Mouse (Mus musculus) limb, embryonic 11.5 days (tissue): ENCODE results near the gene Aco2. TPM values are rescaled to one million over a fixed set of nuclear protein-coding genes. Genes with fewer than 3 reads are reported as not detected.

ENCODE experiments used
- ATAC-seq: fragments of 200-750 bp; cut with Nextera tagmentation; 2 replicates; pipeline ENCODE4 v1.8.0; 2017; ENCODE audit warnings: low read depth; ENCODE audit not compliant: insufficient number of reproducible peaks, low FRiP score, low TSS enrichment
- DNase-seq: peaks from one replicate; pipeline ENCODE4 v3.0.0-alpha.2; 2015; ENCODE audit warnings: low spot score
- H3K27ac ChIP-seq: fragments of 300-500 bp; sonication (generic); replicated peaks from 2 replicates; pipeline ENCODE4 v1.5.1; 2014; ENCODE audit warnings: low read depth, mild to moderate bottlenecking, low read length
- H3K27me3 ChIP-seq: fragments of 300-500 bp; sonication (generic); 2 replicates; pipeline ENCODE4 v1.6.1; 2014; ENCODE audit warnings: mild to moderate bottlenecking, low read length, mixed read lengths; ENCODE audit not compliant: control insufficient read depth, insufficient read depth
- H3K36me3 ChIP-seq: fragments of 300-500 bp; sonication (generic); 2 replicates; pipeline ENCODE4 v1.6.1; 2014; ENCODE audit warnings: mild to moderate bottlenecking, low read length, moderate library complexity, mixed read lengths; ENCODE audit not compliant: control insufficient read depth, insufficient read depth
- H3K4me1 ChIP-seq: fragments of 300-500 bp; sonication (generic); 2 replicates; pipeline ENCODE4 v1.6.1; 2014; ENCODE audit warnings: low read length, mixed read lengths; ENCODE audit not compliant: control insufficient read depth, insufficient read depth
- H3K4me2 ChIP-seq: fragments of 300-500 bp; sonication (generic); 2 replicates; pipeline ENCODE4 v1.6.1; 2014; ENCODE audit warnings: low read depth, mild to moderate bottlenecking, moderate library complexity; ENCODE audit not compliant: severe bottlenecking
- H3K4me3 ChIP-seq: fragments of 300-500 bp; sonication (generic); 2 replicates; pipeline ENCODE4 v1.5.1; 2014; ENCODE audit warnings: low read depth, low read length
- H3K9ac ChIP-seq: fragments of 300-500 bp; sonication (generic); 2 replicates; pipeline ENCODE4 v1.6.1; 2014; ENCODE audit warnings: mild to moderate bottlenecking, low read length
- H3K9me3 ChIP-seq: fragments of 300-500 bp; sonication (generic); 2 replicates; pipeline ENCODE4 v1.6.1; 2016; ENCODE audit warnings: low read length; ENCODE audit not compliant: control insufficient read depth
- WGBS: fragments of 180-500 bp; shearing (Covaris S2); extraction: QIAGEN DNeasy Blood & Tissue Kit; methylation state at CpG from one replicate; pipeline ENCODE4 v1.1.7; 2014; 5-methylcytosine and 5-hydroxymethylcytosine counted together
- polyA plus RNA-seq: library from polyadenylated mRNA; unstranded; fragments of >200 nt; fragmentation: Nextera tagmentation; extraction: Ambion mirVana; gene quantifications from 2 replicates; pipeline ENCODE4 v1.2.1, GENCODE M21; 2014

Aco2 gene
- polyA plus RNA-seq, 1 experiment from 2014 or later, result 162 TPM

DNA sequence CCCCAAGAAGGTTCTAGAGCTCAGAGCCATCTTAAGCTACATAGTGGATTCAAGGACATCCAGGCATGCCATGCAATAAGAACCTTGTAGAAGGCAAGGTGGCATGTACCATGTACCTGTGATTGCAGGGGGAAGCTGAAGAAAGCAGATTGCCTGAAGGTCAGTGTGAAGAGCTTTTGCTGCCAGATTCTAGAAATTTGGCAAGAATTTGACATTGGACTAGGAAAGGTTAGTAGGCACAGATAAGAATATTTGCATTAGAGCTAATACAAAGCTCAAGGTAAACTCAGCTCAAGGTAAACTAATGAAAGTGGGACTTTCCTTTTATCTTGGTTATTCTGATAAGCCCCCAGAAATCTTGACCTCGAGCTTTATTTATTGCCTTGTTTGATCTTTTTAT lies 92.2 kb downstream of the Aco2 start:
- no peak overlapping the region for H3K4me3 ChIP-seq
- no peak overlapping the region for H3K4me2 ChIP-seq
- H3K36me3 ChIP-seq, result no peaks in the 10 kb centered on the region
- no peaks in the 10 kb centered on the region for H3K27me3 ChIP-seq
- H3K27ac ChIP-seq, result no peak overlapping the region
- WGBS, result 47% methylated on average over 1 of the region's 1 CpGs
- ATAC-seq, result no peak
- H3K4me1 ChIP-seq, result 0 out of 2 replicates have a peak, but pooled peaks cover 3% of the 10 kb centered on the region
- H3K9me3 ChIP-seq, result no peaks in the 10 kb centered on the region
- H3K9ac ChIP-seq, result no peak overlapping the region
- no peak for DNase-seq

Other genes starting within 250 kb of the Aco2 start
- gene L3mbtl2, start 208.4 kb upstream of the Aco2 start, polyA plus RNA-seq, result 24.2 and 27.0 TPM in 2 replicates
- 4.4 and 4.5 TPM in 2 replicates for gene Chadl, start 175.0 kb upstream of the Aco2 start, polyA plus RNA-seq
- 53.9 and 57.9 TPM in 2 replicates for gene Zc3h7b, start 127.3 kb upstream of the Aco2 start, polyA plus RNA-seq
- gene Rangap1, start 126.8 kb upstream of the Aco2 start, polyA plus RNA-seq, result 125 and 129 TPM in 2 replicates
- gene Tef, start 69.9 kb upstream of the Aco2 start, polyA plus RNA-seq, result 13.7 and 14.6 TPM in 2 replicates
- 16.7 and 16.8 TPM in 2 replicates for gene Tob2, start 13.5 kb upstream of the Aco2 start, polyA plus RNA-seq
- 240 and 243 TPM in 2 replicates for gene Phf5a, start 398 bp upstream of the Aco2 start, polyA plus RNA-seq
- 68.2 and 71.3 TPM in 2 replicates for gene Polr3h, start 53.9 kb downstream of the Aco2 start, polyA plus RNA-seq
- 4.9 TPM in 2 replicates for gene Csdc2, start 64.5 kb downstream of the Aco2 start, polyA plus RNA-seq
- 15.3 and 16.0 TPM in 2 replicates for gene Pmm1, start 88.6 kb downstream of the Aco2 start, polyA plus RNA-seq
- gene 1700029P11Rik, start 108.2 kb downstream of the Aco2 start, polyA plus RNA-seq, result not detected in 2 replicates
- 91.0 and 105 TPM in 2 replicates for gene Xrcc6, start 115.5 kb downstream of the Aco2 start, polyA plus RNA-seq
- 34.4 and 37.7 TPM in 2 replicates for gene Desi1, start 161.6 kb downstream of the Aco2 start, polyA plus RNA-seq
- gene Snu13, start 175.3 kb downstream of the Aco2 start, polyA plus RNA-seq, result 326 and 338 TPM in 2 replicates
- 0.04 TPM in 1 of 2 replicates, not detected in the other for gene 4930407I10Rik, start 186.8 kb downstream of the Aco2 start, polyA plus RNA-seq
- 0.05 and 0.14 TPM in 2 replicates for gene Mei1, start 197.7 kb downstream of the Aco2 start, polyA plus RNA-seq